Mouse (Mus musculus) c-Kit-positive CD71-positive TER-119-negative erythroid progenitor cells, embryonic 14.5 days (primary cell): ENCODE data around the gene Foxg1.

Source experiments
- DNase-seq: peaks from one replicate; pipeline ENCODE4 v3.0.0-alpha.2; 2013; ENCODE audit warnings: low read depth

Gene Foxg1

DNA sequence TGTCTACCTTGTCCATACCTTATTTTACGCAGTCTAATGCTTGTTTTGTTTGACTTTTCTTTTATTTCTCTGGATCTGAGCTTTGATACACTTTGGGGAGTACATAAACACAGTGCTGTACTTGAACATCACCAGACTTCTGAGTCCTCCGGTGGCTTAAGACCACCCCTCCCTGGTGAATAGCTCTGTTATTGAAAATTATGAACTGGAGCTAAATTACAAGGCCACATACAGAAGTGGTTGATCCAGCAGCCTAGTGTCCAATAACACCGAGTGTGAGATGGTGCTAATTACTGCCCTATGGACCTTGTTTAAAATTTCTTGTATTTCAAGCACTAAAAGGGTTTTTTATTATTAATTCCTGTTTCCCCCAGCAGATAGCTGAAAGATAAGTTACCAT is 35.5 kb downstream of the Foxg1 start:
- DNase-seq = no peak
